Mouse (Mus musculus): Measurements from ENCODE around the gene Apoa2.

The Apoa2 gene

GRCm38 (mm10) chr1:171262594-171263130 is 37.8 kb downstream of the Apoa2 start:
- peak; percentile 93 for DNase-seq

GRCm38 (mm10) chr1:171263185-171263611 is 38.3 kb downstream of the Apoa2 start:
- peak; percentile 91 for DNase-seq

GRCm38 (mm10) chr1:171263666-171264461 is 39.0 kb downstream of the Apoa2 start:
- peak; percentile 51 for DNase-seq

- no peak for DNase-seq
These were observed 41.3 kb downstream of the Apoa2 start for GRCm38 (mm10) chr1:171265971-171266744.

GRCm38 (mm10) chr1:171268341-171268740 is 43.5 kb downstream of the Apoa2 start:
- DNase-seq = no peak

- peak; percentile 97 for DNase-seq
These were observed 45.2 kb downstream of the Apoa2 start, which contains the start of gene B4galt3 for GRCm38 (mm10) chr1:171269848-171270572. TSS of gene B4galt3 (plus strand) at chr1:171270328.

- peak; percentile 76 for DNase-seq
These were observed 45.7 kb downstream of the Apoa2 start for GRCm38 (mm10) chr1:171270573-171270900.

GRCm38 (mm10) chr1:171271196-171271595 is 46.3 kb downstream of the Apoa2 start:
- no peak for DNase-seq

GRCm38 (mm10) chr1:171271622-171272021 is 46.8 kb downstream of the Apoa2 start:
- DNase-seq = no peak

- no peak for DNase-seq
These were observed 47.2 kb downstream of the Apoa2 start for GRCm38 (mm10) chr1:171272086-171272485.

- no peak for DNase-seq
These were observed 49.3 kb downstream of the Apoa2 start for GRCm38 (mm10) chr1:171274171-171274570.

- no peak for DNase-seq
These were observed 50.4 kb downstream of the Apoa2 start for GRCm38 (mm10) chr1:171275144-171275734.

Data from lung, postnatal 10 days (tissue).